Mouse (Mus musculus): ENCODE results near the gene Enpp4. TPM values are rescaled to one million over a fixed set of nuclear protein-coding genes. Genes with fewer than 3 reads are reported as not detected.

Gene Enpp4
- polyA plus RNA-seq, 2 experiments from 2014 or later, result 8.0 to 9.4 TPM

DNA sequence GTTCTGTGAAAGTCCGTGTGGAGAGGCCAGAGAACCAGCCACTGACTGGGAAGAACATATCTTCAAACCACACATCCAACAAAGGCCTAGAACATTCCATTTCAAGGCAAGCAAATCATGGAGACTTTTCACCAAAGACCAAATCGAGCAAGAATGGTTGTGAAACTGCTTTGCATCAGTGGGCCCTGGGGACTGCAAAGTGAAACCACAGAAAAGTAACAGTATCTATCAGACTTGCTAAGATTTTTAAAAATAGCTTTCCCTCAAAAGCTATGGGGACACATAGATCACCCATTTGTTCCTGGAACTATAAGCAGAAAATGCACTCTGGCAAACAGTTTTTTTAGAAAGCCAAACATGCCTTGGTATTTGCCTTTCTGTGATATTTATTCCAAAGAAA, 14.7 kb downstream of the Enpp4 start:
- no peak for ATAC-seq

DNA sequence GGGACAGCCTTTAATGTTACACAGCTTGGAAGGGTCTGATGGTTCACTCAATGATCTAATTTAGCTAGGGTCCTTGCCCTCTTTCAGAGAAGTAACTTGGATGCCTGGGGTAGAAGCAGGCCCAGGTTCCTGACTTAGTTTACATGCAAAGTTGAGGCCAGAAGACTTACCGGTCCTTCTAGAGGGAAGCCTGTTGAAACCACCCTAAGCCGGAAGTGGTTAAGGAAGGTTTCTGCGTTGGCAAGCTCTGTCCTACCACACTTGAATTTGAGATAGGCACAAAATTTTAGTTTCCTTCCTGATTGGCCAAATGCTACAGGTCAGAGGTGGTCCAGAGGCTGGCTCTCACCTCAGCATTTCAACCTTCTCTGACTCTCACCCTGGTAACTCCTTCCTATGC, 17.4 kb downstream of the Enpp4 start:
- ATAC-seq, result peak; percentile 58

DNA sequence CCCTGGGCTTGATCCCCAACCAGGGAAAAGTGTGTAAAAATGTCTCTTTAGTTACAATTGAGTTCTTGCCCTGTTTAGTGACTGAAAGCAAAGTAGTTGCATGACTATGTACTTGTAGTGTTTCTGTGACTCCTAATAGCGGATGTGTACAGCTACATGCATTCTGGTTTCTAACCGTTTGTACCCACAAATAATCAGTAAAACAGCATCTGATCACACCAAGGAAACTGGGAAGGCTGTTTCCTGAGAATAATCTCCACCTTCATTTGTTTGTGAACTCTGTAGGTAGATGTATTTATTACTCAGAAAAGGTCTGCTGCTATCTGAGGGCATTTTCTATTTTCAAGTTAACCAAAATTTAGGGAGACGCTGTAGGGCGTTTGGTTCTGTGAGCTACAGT, 22.5 kb downstream of the Enpp4 start:
- no peak for ATAC-seq

DNA sequence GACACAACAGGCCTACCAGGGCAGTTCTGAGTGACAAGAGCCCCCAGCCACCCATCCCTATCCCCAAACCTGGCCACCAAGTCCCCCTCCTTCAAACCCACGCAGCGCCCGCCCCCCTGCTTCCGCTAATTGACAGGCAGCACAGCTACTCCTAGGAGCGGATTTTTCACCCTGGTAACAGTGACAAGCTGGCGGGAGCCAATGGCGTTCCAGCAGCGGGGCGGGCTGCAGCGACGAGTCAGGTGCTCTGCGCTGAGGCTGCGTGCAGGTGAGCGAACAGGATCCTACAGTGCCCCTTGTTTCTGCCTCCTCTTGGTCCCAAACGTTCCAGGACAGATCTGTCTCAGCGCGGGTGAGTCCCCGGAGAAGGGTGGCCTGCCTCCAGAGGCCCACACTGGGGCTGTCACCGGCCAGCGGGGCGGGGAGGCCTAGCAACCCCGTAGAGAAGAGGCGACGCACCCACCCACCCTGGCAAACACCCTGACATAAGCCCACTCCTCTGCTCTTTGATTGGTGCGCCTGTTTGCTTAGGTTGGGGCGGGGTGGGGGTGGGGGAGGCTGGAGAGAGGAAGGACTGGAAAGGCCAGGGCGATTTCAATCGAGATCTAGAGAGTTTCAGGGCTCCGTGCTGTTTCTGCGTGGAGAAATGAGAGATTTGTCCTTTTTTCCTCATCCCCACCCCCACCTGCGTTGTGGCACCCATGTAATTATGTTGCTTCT, 26.8 kb downstream of the Enpp4 start, which contains the start of gene Enpp5:
TSS of gene Enpp5 (plus strand) at position 183 of the 720 bp plus-strand sequence.
- peak; percentile 95 for ATAC-seq

DNA sequence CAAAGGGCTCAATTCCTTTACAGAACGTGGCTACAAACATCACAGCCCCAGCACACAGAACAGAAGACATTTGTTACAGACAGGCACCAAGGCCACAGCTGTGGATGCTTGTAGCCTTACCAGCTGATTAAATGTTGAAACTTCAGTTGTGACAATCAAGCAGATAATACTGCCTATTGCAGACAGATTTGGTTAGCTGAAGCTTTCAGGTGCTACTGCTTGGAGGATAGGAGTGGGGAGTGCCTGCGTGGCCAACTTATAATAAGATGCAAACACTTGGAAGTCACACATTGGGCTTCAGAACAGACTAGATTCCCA, 27.8 kb downstream of the Enpp4 start:
- no peak for ATAC-seq

DNA sequence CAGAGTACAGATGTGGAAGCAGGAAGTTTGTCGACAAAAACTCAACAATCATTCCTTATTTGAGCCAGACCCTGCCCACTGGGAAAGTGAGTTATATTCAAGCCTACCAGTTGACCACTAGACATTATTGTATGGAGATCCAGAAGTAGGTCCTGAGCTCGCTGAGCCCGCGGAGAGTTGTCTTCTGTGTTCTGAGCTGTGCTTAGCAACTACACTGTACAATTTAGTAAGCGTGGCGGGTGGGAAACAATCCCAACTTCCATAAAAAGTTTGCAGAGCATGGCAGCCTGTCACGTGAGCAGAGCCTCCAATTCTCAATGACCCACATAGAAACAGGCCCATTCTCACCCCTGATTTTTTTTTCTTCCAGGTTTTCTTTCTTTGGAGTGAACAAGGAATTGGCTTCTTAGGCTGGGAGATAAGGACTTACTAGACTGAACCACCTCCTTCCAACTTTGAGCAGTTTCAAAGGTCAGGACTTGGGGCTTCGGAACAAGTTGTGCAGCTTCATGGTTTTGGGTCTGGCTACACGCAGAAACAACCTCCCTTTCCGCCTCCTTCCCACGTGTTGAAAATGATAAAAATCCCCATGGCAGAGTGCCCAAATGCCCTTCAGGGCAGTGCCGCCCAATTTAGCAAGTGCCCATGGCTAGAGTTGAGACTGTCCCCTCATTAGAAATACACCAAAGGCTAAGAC, 28.3 kb downstream of the Enpp4 start:
- ATAC-seq, result no peak

DNA sequence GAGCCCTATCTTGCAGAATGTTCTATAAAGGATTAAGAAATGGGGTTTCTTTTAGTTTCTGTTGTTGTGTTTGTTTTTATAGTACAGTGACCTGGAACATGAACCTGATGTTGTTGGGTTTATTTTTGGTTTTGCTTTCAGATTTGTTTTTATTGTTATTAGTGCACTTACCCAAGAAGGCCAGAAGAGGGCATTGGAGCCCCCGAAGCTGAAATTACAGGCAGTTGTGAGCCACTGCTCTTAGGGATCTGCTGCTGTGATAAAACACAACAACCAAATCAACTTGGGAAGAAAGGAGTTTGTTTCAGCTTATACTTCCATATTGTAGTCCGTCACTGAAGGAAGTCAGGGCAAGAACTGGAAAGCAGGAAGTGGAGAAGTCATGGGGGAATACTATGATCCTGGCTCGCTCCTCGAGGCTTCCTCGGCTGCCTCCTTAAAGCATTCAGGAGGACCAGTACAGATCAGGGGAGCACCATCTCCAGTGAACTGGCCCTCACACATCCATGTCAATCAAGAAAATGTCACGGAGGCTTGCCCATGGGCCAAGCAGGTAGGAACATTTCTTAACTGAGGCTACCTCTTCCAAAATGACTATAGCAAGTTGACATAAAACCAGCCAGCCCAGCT, 29.4 kb downstream of the Enpp4 start:
- peak; percentile 74 for ATAC-seq

DNA sequence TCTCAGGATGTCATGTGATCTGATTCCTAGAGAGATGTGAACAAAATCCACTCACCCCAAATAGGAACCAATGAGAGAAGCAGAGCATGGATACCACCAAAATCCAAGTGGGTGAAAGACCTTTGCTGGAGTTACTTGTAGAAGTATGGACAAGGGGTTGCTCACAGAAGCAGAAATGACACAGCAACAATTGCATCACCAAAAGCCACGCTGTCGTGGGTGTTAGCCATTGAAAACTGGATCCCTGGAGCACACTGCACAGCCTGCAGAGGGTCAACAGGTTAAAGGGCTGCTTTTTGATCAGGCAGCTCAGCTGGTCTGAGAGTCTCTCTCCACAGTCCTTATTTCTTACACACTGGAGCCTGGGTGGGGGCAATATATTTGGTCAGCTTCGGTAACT, 30.0 kb downstream of the Enpp4 start:
- no peak for ATAC-seq

DNA sequence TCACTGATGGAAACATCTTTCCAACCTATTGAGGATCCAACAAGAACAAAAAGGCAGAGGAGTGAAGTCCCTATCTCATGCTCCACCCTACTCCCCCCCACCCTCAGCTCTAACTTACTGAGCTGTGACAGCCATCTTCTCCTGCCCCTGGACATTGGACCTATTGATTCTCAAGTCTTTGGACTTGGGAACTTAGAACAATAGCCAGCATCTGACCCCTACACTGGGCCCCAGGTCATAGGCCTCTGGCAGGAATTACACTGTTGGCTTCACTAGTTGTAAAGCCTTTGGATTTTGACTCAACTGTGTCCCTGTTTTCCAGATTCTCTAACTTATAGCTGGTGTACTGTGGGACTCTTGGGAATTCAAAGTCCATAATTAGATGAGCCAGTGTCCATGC, 33.9 kb downstream of the Enpp4 start:
- no peak for ATAC-seq

DNA sequence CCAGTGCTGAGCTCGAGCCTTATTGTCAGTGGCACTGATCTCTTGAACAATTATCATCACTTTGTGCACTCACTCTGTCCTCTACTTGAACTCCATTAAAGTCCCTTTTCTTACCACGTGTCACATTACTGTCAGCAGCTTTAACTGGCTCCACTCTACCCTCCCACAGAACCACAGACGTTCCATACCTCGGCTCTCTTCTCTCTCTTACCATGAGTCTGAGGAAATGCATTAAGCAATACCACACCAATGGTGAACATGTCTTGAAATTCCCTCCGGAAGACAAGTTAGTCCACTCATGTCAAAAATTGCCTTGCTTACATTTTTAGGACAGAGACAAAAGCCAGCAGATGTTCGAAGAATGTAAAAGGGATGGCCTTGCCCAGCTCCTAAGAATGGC, 36.7 kb downstream of the Enpp4 start:
- ATAC-seq, result no peak

DNA sequence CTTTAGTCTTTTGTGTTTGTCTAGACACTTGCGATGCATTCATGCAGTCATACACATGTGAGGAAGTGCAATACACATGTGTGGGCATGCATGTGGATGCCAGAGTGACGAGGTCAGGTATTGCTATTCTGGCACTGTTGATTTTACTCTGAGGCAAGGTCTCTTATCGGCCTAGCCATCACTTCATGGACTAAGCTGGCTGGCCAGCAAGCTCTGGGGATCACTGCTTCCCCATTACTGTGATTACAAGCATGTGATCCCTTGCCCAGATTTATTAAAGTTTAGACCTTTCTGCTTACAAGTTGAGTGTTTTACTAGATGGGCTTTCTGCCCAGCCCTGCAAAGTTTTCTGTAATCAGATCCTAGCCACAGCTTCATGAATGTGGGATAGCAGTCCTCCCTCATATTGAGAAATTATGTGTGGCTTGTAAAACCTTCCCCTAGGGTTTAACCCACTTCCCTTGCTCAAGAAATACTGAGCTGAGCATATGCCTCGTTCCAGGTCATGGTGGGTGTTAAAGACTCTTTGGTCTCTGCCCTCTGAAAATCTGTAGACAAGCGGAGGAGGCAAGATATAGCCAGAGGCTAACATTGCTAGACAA, 44.2 kb downstream of the Enpp4 start:
- no peak for ATAC-seq

DNA sequence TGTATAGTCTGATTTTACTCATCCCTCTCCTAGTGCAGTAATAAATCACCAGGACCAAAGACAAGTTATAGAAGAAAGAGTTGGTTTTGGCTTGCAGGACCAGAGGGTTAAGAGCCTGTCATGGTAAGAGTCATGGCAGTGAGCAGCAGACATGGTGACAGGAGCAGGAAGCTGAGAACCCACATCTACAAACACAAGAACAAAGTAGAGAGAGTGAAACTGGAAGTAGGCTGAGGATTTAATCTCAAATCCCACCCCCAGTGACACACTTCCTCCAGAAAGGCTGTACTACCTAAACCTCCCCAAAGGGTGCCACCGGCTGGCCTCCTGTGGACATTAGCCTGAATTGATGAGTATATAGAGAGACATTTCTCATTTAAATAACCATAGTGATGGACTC, 44.8 kb downstream of the Enpp4 start:
- no peak for ATAC-seq

DNA sequence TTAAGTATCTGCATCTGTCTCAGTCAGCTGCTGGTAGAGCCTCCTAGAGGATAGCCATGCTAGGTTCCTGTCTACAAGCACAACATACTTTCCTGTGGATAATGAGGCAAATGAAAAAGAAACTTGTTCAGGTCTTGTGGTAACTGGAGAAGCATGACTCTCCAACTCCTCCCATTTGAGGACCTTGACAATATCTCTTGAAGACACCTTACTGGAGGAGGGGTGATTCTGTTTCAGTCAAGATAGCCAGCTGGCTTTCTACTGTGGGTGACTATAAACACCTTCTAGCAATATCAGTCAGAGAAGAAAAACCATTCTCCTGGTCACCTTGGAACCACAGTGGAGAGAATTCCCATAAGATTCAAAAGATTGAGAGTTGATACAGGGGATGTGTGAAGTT, 47.5 kb downstream of the Enpp4 start:
- ATAC-seq, result no peak

DNA sequence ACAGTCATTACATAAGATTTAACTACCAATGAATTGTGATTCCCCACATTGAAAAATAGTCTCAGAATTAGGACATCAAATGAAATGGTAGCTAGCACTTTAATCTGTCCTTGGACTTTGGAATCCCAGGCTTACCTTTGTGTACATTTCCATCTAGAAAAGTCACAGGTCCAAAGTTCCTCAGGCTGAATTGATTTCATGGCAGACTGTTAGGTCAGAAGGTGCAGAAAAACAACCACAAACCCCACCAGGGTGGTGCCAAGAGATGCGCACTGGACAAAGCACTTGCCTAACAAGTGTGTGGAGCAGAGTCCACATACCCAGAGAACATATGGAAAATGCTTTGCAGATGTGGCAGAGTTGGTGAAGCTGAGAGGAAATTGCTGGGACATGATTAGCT, 48.5 kb downstream of the Enpp4 start:
- ATAC-seq, result no peak

DNA sequence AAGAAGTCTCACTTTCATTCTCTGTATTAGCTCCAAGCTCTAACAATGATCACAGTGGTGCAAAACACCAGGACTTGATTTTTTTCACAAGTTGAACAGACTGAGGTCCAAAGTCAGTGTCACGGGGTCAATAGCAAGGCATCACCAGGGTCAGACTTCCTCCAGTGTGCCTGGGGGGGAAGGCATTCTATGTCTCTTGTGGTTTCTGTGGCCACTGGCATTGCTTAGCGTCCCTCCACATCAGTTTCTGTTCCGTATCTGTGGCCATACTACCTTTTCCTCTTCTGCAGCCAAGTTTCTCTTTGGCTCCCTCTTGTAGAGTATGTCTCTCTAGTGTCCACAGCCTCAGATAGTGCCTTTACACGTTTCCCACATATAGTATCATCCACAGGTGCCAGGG, 52.2 kb downstream of the Enpp4 start:
- no peak for ATAC-seq

Other genes with a start within 250 kb of the Enpp4 start
- gene Enpp5, start 27.0 kb downstream of the Enpp4 start, polyA plus RNA-seq (2017; shearing (Covaris generic)), result 10 to 100 TPM; 12.7 to 19.2 TPM
- under 1 TPM in 1 of 2 experiments, not detected in 1; 0.28 TPM for gene Clic5, start 82.8 kb upstream of the Enpp4 start, polyA plus RNA-seq (2017; shearing (Covaris generic))

Data from CD4-positive, CD25-positive, alpha-beta regulatory T cell, adult 4 months (primary cell).